Mouse (Mus musculus): ENCODE measurements around the gene Gm39653.

Gene Gm39653

DNA sequence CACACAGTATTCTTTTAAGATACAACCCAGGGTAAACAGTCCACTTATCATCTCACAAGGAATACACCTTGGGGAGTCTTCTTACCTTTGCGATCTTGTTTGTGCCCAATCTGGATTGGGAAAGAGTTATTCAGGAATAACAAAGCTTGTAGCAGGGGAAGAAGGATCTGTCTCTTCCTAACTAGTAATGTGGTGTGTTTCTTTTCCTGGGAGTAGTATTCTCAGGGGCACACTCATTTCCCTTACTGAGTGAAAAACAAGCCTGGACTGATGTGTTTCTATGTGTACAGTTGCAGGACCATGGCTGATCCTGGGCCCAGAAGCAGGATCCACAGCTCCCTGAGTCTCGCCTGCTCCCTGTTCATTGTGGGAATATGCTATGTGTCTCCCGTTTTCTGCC lies at the start of gene Gm39653:
Gene Gm39653 (plus strand): TSS at position 301 of the 400 bp plus-strand sequence.
- no peak for DNase-seq

DNA sequence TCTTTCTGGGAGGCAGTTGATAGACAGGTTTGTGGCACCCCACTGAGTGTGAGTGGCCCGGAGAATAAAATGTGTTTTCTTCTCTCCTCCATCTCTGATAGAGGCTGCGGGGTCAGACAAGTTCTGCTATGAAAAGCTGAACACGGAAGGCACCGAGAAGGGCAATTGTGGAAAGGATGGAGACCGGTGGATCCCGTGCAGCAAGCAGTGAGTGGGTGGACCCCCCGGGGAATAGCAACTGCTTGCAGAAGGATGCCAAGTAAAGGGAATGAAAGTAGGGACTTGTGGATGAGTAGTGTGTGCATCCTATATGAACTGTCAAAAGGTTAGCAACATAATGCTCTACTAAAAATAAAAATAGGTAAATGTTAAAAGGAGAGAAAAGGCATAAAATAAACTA lies 49.3 kb upstream of the Gm39653 start:
- DNase-seq, result peak; percentile 27

DNA sequence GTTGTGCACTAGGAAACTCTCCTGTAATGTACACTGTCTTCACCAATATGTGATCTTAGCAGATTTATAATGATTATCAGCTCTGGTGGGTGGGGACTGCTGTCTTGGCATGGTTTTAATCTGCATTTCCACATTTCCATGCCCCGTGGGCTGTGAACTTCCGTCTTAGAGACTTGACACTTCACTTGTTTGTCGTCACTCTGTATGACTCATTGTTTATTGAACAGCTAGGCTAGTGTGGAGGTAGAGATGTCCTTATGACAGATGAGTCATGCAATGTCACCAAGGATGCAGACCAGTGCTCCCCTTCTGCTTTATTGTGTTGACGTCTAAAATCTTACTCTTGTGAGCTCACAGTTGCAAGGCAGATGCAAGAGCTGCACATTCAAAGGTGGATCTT lies 48.7 kb upstream of the Gm39653 start:
- DNase-seq, result peak; percentile 73

GRCm38 (mm10) chr1:63572229-63572628 lies 43.5 kb upstream of the Gm39653 start:
- DNase-seq, result peak; percentile 27

DNA sequence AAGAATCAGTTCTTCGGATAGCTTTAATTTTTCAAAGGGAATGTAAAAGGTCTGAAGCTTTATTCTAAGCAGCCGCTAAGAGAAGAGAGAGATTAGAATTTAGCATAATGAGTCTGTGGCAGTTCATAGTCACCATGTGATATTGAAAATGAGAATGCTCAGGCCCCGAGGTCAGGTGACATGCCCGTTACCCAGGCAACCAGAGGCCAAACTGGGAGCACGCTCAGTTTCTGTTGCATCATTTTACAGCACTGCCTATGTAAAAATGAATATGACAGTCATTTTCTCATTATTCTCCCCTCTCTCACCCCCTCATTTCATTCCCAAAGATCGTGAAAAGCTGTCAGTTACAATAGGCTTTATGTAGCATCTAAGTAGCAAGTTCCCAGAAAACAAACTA lies 42.3 kb upstream of the Gm39653 start:
- DNase-seq, result peak; percentile 71

DNA sequence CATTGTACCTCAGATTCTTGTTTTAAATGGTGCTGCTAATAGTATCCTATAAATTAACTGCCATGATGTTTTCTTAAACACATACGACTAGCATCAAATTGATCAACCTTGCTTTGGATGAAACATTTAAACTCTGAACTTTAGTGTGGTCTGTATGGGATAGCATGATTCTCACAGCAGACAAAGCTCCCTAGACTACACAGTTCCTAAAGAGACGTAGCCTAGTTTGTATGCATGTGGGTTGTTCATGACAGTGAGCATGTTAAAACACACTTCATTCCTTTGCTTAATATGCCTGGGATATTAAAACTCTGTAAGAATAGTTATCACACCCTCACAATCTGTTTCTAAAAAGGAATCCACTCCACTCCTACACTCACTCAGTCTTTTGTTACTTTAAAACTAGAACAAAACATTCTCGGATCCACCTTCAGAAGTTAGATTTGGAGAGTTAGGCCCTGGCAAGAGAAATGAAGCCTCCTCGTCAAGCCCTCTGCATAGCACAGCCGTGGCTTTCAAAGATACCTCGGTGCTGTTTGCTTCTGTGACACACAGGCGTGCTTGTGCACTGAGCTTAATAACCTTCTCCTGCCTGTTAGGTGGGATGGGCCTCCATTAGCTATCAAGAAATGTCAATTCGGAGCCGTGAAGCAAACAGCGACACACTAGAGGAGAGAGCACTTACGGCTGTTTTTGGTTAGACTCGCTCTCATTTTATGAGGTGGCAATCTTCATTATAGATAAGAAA lies 41.7 kb upstream of the Gm39653 start:
- DNase-seq, result peak; percentile 48

- peak; percentile 34 for DNase-seq
These were observed 39.0 kb upstream of the Gm39653 start for GRCm38 (mm10) chr1:63576803-63577202.

- no peak for DNase-seq
These were observed 36.6 kb upstream of the Gm39653 start for GRCm38 (mm10) chr1:63579153-63579552.

DNA sequence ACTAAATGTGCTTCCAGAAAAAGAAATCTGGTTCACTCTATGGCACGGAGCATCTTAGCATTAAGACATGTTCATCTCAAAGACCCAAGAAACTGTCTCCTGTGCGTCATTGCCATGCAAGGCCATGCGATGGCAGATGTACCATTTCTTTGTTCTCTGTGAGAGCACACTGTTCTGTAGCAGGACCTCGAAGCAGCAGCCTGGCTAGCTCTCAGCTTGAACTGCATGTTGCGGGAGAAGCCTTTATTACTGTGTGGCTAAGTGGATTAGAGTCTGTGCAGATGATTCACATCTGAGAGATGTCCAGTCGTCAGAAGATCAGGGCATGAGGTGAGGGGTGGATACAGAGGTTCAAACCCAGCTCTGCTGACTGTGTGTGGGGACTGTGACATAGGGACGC lies 28.9 kb upstream of the Gm39653 start:
- DNase-seq, result peak; percentile 35

DNA sequence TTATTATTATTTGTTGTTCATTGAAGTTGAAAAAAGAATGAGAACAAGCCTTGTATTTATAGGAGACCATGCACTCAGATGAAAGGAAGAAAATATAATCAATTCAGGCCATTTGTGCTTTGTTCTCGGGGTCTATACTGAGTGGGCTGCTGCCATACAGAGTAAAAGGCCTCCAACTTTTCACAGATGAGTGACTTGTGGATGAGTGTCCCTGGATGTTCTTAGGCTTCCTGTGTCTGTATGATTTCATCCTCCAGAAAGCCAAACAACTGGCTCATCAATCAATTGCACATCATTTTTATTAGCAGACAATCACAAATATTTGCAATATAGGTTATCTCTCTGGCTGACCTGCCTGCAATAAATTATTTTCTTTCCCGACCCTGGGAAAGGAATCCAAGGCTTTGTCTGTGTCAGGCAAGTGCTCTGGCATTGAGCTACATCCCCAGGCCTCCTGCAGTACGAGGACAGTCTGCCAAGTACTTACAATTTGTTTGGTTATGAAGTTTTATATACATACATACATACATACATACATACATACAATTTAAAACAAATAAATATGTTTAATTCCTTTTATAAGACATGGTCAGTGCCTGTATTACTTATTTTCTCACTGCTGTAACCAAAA lies 11.8 kb upstream of the Gm39653 start:
- DNase-seq, result no peak

- no peak for DNase-seq
These were observed 6.2 kb upstream of the Gm39653 start for GRCm38 (mm10) chr1:63609613-63610012.

GRCm38 (mm10) chr1:63614594-63614993 lies 1.2 kb upstream of the Gm39653 start:
- DNase-seq, result no peak

GRCm38 (mm10) chr1:63628211-63628610 lies 12.4 kb downstream of the Gm39653 start:
- no peak for DNase-seq

GRCm38 (mm10) chr1:63630390-63630789 lies 14.6 kb downstream of the Gm39653 start:
- DNase-seq, result peak; percentile 82

DNA sequence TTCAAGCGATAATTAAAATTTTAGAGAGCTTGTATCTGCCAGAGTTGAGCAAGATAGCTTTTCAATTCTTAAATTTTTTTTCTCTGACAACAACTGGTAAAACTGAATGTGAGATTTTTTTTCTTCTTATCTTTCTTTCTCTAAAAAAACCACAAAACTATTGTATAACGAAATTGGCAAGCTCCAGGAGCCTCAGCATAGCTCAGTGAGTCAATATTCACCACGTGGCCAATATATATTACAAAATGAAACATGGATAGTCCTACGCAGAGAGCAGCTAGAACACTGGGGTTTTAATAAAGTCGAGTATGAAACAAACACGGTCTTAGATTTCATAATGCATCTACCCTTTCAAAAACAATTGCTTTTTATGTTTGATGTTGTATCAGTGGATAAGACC lies 24.2 kb downstream of the Gm39653 start:
- no peak for DNase-seq

GRCm38 (mm10) chr1:63658016-63658415 lies 42.2 kb downstream of the Gm39653 start:
- DNase-seq, result no peak

GRCm38 (mm10) chr1:63659591-63659990 lies 43.8 kb downstream of the Gm39653 start:
- peak; percentile 40 for DNase-seq

GRCm38 (mm10) chr1:63666089-63666488 lies 50.3 kb downstream of the Gm39653 start:
- DNase-seq, result no peak

DNA sequence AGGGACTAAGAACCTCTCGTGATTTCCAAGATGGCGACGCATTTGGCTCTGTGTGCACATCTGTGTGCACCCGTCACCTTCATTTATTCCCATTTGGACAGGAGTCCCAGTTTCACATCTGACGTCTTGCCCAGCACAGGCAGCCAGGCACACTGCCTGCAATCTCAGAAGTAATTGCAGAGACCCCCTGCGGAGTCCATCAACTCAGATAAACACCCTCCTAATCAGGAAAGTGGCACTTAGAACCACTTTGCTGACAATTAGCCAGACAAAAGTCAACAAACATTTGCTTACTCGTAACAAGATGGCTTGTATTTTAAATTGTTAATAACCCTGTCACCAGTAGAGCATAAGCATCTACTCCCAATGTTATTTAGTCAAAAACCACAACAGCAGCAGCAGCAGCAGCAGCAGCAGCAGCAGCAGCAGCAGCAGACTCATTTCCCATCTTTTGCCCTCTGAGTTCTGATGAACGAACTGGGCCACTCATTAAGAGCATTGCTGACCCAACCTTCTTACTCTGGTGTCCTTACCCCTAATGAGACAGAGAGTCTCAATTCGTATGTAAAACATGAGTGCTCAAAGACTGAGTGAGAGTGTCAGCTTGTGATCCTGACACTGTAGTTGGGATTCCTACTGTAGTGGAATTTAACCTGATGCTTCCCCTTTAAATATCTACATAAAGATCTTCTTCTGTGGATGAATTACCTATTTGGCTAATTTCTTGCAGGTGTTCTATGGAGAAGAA lies 51.6 kb downstream of the Gm39653 start:
- no peak for DNase-seq

DNA sequence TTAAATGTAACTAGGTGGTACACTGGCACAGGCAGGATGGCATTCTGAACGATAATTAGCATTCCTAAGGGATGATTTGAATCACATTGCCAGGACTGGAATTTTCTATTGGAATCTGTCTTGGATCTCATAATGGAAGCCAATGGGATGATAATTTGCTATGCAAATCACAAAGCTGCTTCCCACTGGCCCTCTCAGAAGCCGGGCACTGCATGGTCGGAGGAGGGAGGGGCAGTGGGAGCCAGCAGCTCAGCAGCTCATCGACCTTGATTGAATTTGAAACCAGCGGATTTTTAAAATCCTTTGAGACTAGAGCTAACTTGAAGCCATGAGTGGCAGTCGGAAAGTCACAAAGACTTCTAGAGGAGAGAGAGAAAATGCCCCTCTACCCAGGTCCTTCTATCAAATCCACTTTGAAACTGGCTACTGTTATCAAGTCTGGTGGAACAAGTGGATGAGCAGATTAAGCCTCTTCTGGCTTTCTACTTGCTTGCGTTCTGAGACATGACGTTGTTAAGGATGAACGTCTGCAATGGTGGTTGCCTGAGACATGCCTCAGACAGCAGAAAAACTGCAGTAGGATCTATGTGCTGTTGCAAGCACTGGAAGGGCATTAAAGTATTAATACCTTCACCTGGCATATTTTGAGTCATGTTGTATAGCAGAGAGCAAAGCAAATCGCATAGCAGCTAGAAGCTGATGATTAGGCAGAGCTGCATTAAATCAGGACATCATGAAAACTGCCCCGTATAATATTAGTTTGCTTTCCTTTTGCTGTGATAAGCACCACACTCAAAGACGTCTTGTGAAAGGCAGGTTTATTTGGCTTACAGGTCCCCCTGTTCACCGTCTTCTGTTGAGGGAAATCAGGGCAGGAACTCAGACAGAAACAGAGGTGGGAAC lies 52.4 kb downstream of the Gm39653 start:
- DNase-seq, result no peak

DNA sequence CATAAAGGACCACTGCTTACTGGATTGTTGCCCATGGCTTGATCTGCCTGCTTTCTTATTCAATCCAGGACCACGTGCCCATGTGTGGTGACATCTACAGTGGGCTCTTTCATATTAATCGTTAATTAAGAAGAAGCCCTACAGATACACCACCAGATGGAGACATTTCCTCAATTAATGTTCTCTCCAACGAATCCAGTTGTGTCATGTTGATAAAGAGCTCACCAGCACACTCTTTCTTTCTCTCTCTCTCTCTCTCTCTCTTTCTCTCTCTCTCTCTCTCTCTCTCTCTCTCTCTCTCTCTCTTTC lies 53.0 kb downstream of the Gm39653 start:
- no peak for DNase-seq
